25 mouse cellular contexts compared by ENCODE assay signal in genomic region chr17:40992102-40992501, GRCm38 (mm10). TPM values are rescaled to one million over a fixed set of nuclear protein-coding genes. Genes with fewer than 3 reads are reported as not detected.
DNase-seq lines count a peak whose midpoint lies in the region; ATAC-seq lines count a peak whose summit lies in the region.
"Had no signal": no experiment of that assay in that cellular context is flagged by ENCODE, and none has a peak within 500 bp of the region (broad histone marks: within the 10 kb centered on the region; RNA-seq: fewer than 3 reads in every experiment).

No protein-coding gene starts in this region.

- no peaks in the 10 kb centered on the region for H3K36me3 ChIP-seq in forebrain, embryonic 14.5 days (ENCODE audit: control insufficient read depth, insufficient read depth, low read length)
- H3K36me3 ChIP-seq in forebrain, embryonic 13.5 days (ENCODE audit: poor library complexity, severe bottlenecking): no peaks in the 10 kb centered on the region
- H3K36me3 ChIP-seq in midbrain, embryonic 16.5 days (ENCODE audit: control insufficient read depth, insufficient read depth, low read length): no peaks in the 10 kb centered on the region
- H3K36me3 ChIP-seq in midbrain, embryonic 13.5 days: no peaks in the 10 kb centered on the region
- H3K36me3 ChIP-seq in neural tube, embryonic 11.5 days (ENCODE audit: control insufficient read depth, insufficient read depth, low read length): no peaks in the 10 kb centered on the region
- H3K36me3 ChIP-seq: forebrain, embryonic 10.5 days; G1E; heart, embryonic 10.5 days; limb, embryonic 15.5 days had no signal

- ATAC-seq in forebrain, embryonic 14.5 days: no peak
- ATAC-seq in forebrain, embryonic 13.5 days: no peak
- 0 out of 2 replicates have a peak, but pooled peaks have one; percentile 17 for ATAC-seq in midbrain, embryonic 16.5 days
- ATAC-seq in midbrain, embryonic 13.5 days: no peak
- peak; percentile 83 for ATAC-seq in neural tube, embryonic 11.5 days (ENCODE audit: insufficient read depth, low FRiP score, low TSS enrichment)
- ATAC-seq: inflammation-experienced regulatory T-cells, adult 6 months; Patski had no signal

- H3K27me3 ChIP-seq in forebrain, embryonic 14.5 days (replicated peaks; ENCODE audit: control insufficient read depth, insufficient read depth, low read length): no peaks in the 10 kb centered on the region
- no peaks in the 10 kb centered on the region for H3K27me3 ChIP-seq in forebrain, embryonic 13.5 days
- H3K27me3 ChIP-seq in midbrain, embryonic 16.5 days (ENCODE audit: control insufficient read depth, insufficient read depth, low read depth, low read length): no peaks in the 10 kb centered on the region
- H3K27me3 ChIP-seq in midbrain, embryonic 13.5 days: no peaks in the 10 kb centered on the region
- H3K27me3 ChIP-seq in neural tube, embryonic 11.5 days (ENCODE audit: control insufficient read depth, insufficient read depth, low read length): no peaks in the 10 kb centered on the region
- H3K27me3 ChIP-seq: CH12.LX; limb, embryonic 15.5 days; megakaryocyte, embryonic 14.5 days had no signal

- DNase-seq in forebrain, embryonic 14.5 days (ENCODE audit: low spot score): peak; percentile 6
- DNase-seq in neural tube, embryonic 11.5 days (ENCODE audit: low spot score): peak; percentile 38
- no peak for DNase-seq in thymus, postnatal 14 days
- no peak for DNase-seq in left cerebral cortex, adult 18-20 months (ENCODE audit: low spot score in 2 of 2)
- DNase-seq: adrenal gland, adult 8-10 months; cerebellum, adult 18-20 months; cerebellum, postnatal 36 days; gastrocnemius, postnatal 10 days; heart, postnatal 4 days; kidney, adult 18-20 months; left cerebral cortex, postnatal 4 days; lung, embryonic 14.5 days had no signal

- H3K4me3 ChIP-seq in forebrain, embryonic 14.5 days (ENCODE audit: low read depth, low read length): no peak overlapping the region
- H3K4me3 ChIP-seq in forebrain, embryonic 13.5 days: no peak overlapping the region
- H3K4me3 ChIP-seq in midbrain, embryonic 16.5 days (ENCODE audit: low read depth, low read length): no peak overlapping the region
- H3K4me3 ChIP-seq in midbrain, embryonic 13.5 days (replicated peaks): no peak overlapping the region
- H3K4me3 ChIP-seq in neural tube, embryonic 11.5 days (ENCODE audit: low read depth, low read length): no peak overlapping the region
- H3K4me3 ChIP-seq: forebrain, embryonic 10.5 days; heart, embryonic 10.5 days; limb, embryonic 15.5 days; megakaryocyte, embryonic 14.5 days had no signal

- no peak overlapping the region for H3K27ac ChIP-seq in forebrain, embryonic 14.5 days (ENCODE audit: low read depth, low read length)
- H3K27ac ChIP-seq in forebrain, embryonic 13.5 days: no peak overlapping the region
- H3K27ac ChIP-seq in midbrain, embryonic 16.5 days (ENCODE audit: low read length): no peak overlapping the region
- H3K27ac ChIP-seq in midbrain, embryonic 13.5 days: no peak overlapping the region
- peak overlapping the region; percentile 15; the same call in 1 of the 2 replicates for H3K27ac ChIP-seq in neural tube, embryonic 11.5 days (ENCODE audit: low read depth, low read length)
- H3K27ac ChIP-seq: forebrain, embryonic 10.5 days; heart, embryonic 10.5 days; kidney, postnatal 0 days; limb, embryonic 15.5 days; liver, embryonic 14.5 days had no signal

- no peaks in the 10 kb centered on the region for H3K4me1 ChIP-seq in forebrain, embryonic 14.5 days (ENCODE audit: control insufficient read depth, insufficient read depth, low read length)
- no peaks in the 10 kb centered on the region for H3K4me1 ChIP-seq in forebrain, embryonic 13.5 days
- H3K4me1 ChIP-seq in midbrain, embryonic 16.5 days (ENCODE audit: control insufficient read depth, insufficient read depth, low read length): no peaks in the 10 kb centered on the region
- no peaks in the 10 kb centered on the region for H3K4me1 ChIP-seq in midbrain, embryonic 13.5 days (replicated peaks)
- 0 out of 2 replicates have a peak, but pooled peaks cover 2% of the 10 kb centered on the region for H3K4me1 ChIP-seq in neural tube, embryonic 11.5 days (ENCODE audit: control insufficient read depth, insufficient read depth, low read length)
- H3K4me1 ChIP-seq: forebrain, embryonic 10.5 days; heart, embryonic 10.5 days; limb, embryonic 15.5 days; megakaryocyte, embryonic 14.5 days had no signal

- no peak overlapping the region for H3K4me2 ChIP-seq in forebrain, embryonic 14.5 days (ENCODE audit: low read length)
- H3K4me2 ChIP-seq in forebrain, embryonic 13.5 days: no peak overlapping the region
- H3K4me2 ChIP-seq in midbrain, embryonic 16.5 days (ENCODE audit: low read length): no peak overlapping the region
- H3K4me2 ChIP-seq in midbrain, embryonic 13.5 days (replicated peaks): no peak overlapping the region
- no peak overlapping the region for H3K4me2 ChIP-seq in neural tube, embryonic 11.5 days (ENCODE audit: low read depth)
- H3K4me2 ChIP-seq: limb, embryonic 15.5 days; lung, embryonic 14.5 days had no signal

- H3K9me3 ChIP-seq in forebrain, embryonic 14.5 days (replicated peaks; ENCODE audit: control insufficient read depth, low read length): no peaks in the 10 kb centered on the region
- no peaks in the 10 kb centered on the region for H3K9me3 ChIP-seq in forebrain, embryonic 13.5 days (replicated peaks)
- H3K9me3 ChIP-seq in midbrain, embryonic 16.5 days (replicated peaks; ENCODE audit: control insufficient read depth, low read length, poor library complexity, severe bottlenecking): no peaks in the 10 kb centered on the region
- no peaks in the 10 kb centered on the region for H3K9me3 ChIP-seq in midbrain, embryonic 13.5 days
- no peaks in the 10 kb centered on the region for H3K9me3 ChIP-seq in neural tube, embryonic 11.5 days (ENCODE audit: control insufficient read depth, low read length)
- H3K9me3 ChIP-seq: forebrain, embryonic 10.5 days; G1E; heart, embryonic 10.5 days; limb, embryonic 15.5 days; megakaryocyte, embryonic 14.5 days had no signal

- no peak overlapping the region for H3K9ac ChIP-seq in forebrain, embryonic 14.5 days (ENCODE audit: low read length)
- no peak overlapping the region for H3K9ac ChIP-seq in forebrain, embryonic 13.5 days
- no peak overlapping the region for H3K9ac ChIP-seq in midbrain, embryonic 16.5 days (ENCODE audit: low read depth, low read length)
- no peak overlapping the region for H3K9ac ChIP-seq in midbrain, embryonic 13.5 days (replicated peaks)
- no peak overlapping the region for H3K9ac ChIP-seq in neural tube, embryonic 11.5 days (ENCODE audit: low read length)
- H3K9ac ChIP-seq: limb, embryonic 15.5 days; liver, embryonic 14.5 days; lung, embryonic 14.5 days had no signal

- WGBS in forebrain, embryonic 14.5 days: 43% methylated on average over 3 of the region's 3 CpGs
- WGBS in forebrain, embryonic 13.5 days: 49% methylated on average over 3 of the region's 3 CpGs
- WGBS in midbrain, embryonic 16.5 days: 29% methylated on average over 3 of the region's 3 CpGs
- WGBS in midbrain, embryonic 13.5 days: 35% methylated on average over 3 of the region's 3 CpGs
- 25% methylated on average over 3 of the region's 3 CpGs for WGBS in neural tube, embryonic 11.5 days

RNA-seq across cellular contexts. Expression of gene Cenpq, which starts 57.3 kb away (rescaled TPM):
- polyA plus RNA-seq in forebrain, embryonic 14.5 days (2014; fragmentation: Nextera tagmentation; extraction: Ambion mirVana): 21.4 and 23.2 TPM in 2 replicates
- polyA plus RNA-seq in forebrain, embryonic 13.5 days (2015; fragmentation: Nextera tagmentation; extraction: Ambion mirVana): 29.5 and 29.6 TPM in 2 replicates
- polyA plus RNA-seq in midbrain, embryonic 16.5 days (2015; fragmentation: Nextera tagmentation; extraction: Ambion mirVana): 8.5 and 9.0 TPM in 2 replicates
- polyA plus RNA-seq in midbrain, embryonic 13.5 days (2015; fragmentation: Nextera tagmentation; extraction: Ambion mirVana): 15.5 and 16.0 TPM in 2 replicates
- polyA plus RNA-seq in neural tube, embryonic 11.5 days (2014; fragmentation: Nextera tagmentation; extraction: Ambion mirVana): 32.6 and 34.7 TPM in 2 replicates
- total RNA-seq in left cerebral cortex, adult 18-20 months (2021): 1 to 10 TPM; 3.3 to 3.9 TPM

RNA-seq across cellular contexts. Expression of gene Mut, which starts 57.6 kb away (rescaled TPM):
- polyA plus RNA-seq in forebrain, embryonic 14.5 days (2014; fragmentation: Nextera tagmentation; extraction: Ambion mirVana): 22.4 and 24.6 TPM in 2 replicates
- polyA plus RNA-seq in forebrain, embryonic 13.5 days (2015; fragmentation: Nextera tagmentation; extraction: Ambion mirVana): 19.1 and 23.3 TPM in 2 replicates
- 18.7 and 19.6 TPM in 2 replicates for polyA plus RNA-seq in midbrain, embryonic 16.5 days (2015; fragmentation: Nextera tagmentation; extraction: Ambion mirVana)
- polyA plus RNA-seq in midbrain, embryonic 13.5 days (2015; fragmentation: Nextera tagmentation; extraction: Ambion mirVana): 21.0 and 22.5 TPM in 2 replicates
- 31.1 and 32.0 TPM in 2 replicates for polyA plus RNA-seq in neural tube, embryonic 11.5 days (2014; fragmentation: Nextera tagmentation; extraction: Ambion mirVana)
- 10 to 100 TPM; 38.8 to 42.1 TPM for total RNA-seq in left cerebral cortex, adult 18-20 months (2021)

Comparison
In these comparisons a context has a peak if more than half of its experiments do, and no peak if none do; other contexts are left out.
1. ATAC-seq: peak in midbrain, embryonic 16.5 days (single experiment) and neural tube, embryonic 11.5 days (single experiment); none in forebrain, embryonic 14.5 days (single experiment), forebrain, embryonic 13.5 days (single experiment) and midbrain, embryonic 13.5 days (single experiment).
2. DNase-seq: peak in forebrain, embryonic 14.5 days (single experiment) and neural tube, embryonic 11.5 days (single experiment); none in thymus, postnatal 14 days (single experiment) and left cerebral cortex, adult 18-20 months (0 of 2).